Mouse (Mus musculus): ENCODE results near the gene Slc30a2. TPM values are rescaled to one million over a fixed set of nuclear protein-coding genes. Genes with fewer than 3 reads are reported as not detected.

The Slc30a2 gene
- polyA plus RNA-seq, 1 experiment = 2.0 TPM

DNA sequence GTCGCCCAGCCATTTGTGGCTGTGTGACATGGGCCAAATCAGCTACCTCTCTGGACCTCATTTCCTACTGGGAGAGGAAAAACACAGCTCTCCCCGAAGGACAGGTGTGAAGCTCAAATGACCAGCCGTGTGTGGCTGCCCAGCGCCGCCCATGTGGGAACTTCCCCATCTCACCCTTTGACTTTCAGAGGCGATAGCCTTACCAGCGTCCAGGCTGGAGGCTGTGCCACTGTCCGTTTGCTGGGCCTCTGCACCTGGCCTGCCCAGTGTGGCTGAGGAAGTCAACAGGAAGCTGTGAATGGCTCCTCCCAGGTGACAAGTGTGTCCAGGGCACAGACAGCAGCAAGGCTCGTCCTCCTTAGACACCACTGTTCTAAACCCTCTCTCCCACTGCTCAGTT lies 31.2 kb upstream of the Slc30a2 start:
- Histone ChIP-seq H3K27me3 (ENCODE audit: control insufficient read depth, insufficient read depth, low read length) (no peaks in the 10 kb centered on the region), H3K4me3 (ENCODE audit: control insufficient read depth, insufficient read depth, low read length) (no peak overlapping the region), H3K4me1 (replicated peaks; ENCODE audit: control insufficient read depth, insufficient read depth, low read length) (peaks cover 9% of the 10 kb centered on the region), H3K27ac (ENCODE audit: control insufficient read depth, insufficient read depth, low read length) (no peak overlapping the region), H3K36me3 (ENCODE audit: control insufficient read depth, insufficient read depth, low read length) (no peaks in the 10 kb centered on the region)
- TF ChIP-seq CTCF (IDR thresholded peaks at IDR 0.05; ENCODE audit: borderline replicate concordance, control insufficient read depth, extremely low read depth, insufficient read depth, low read length, poor library complexity) = no peak
- no peak for TF ChIP-seq POLR2A (IDR thresholded peaks at IDR 0.05; ENCODE audit: control insufficient read depth, extremely low read depth, insufficient read depth, low read length, poor library complexity)
- WGBS = 65% methylated on average over 9 of the region's 9 CpGs
- no peak for DNase-seq

DNA sequence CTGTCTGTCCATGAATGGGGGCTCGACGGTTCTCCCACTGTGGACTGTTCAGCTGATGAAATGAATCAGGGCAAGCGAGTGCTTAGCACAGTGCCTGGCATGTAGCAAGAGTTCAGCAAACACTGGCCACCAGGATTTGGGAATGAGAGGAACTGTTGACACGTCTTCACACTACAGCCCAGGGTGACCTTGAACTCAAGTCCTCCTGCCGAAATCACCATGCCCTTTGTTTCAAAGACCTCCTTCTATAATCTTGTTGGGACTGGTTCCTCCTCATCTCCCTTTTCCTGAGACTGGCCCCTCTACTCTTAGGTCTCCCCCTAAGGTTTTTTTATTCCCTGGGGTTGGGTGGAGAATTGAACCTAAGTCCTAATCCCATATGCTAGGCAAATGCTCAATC lies 30.6 kb upstream of the Slc30a2 start:
- Histone ChIP-seq H3K36me3 (ENCODE audit: control insufficient read depth, insufficient read depth, low read length) (no peaks in the 10 kb centered on the region), H3K27ac (ENCODE audit: control insufficient read depth, insufficient read depth, low read length) (no peak overlapping the region), H3K4me3 (ENCODE audit: control insufficient read depth, insufficient read depth, low read length) (no peak overlapping the region), H3K27me3 (ENCODE audit: control insufficient read depth, insufficient read depth, low read length) (no peaks in the 10 kb centered on the region), H3K4me1 (replicated peaks; ENCODE audit: control insufficient read depth, insufficient read depth, low read length) (peaks cover 4% of the 10 kb centered on the region)
- no peak for DNase-seq
- TF ChIP-seq POLR2A (IDR thresholded peaks at IDR 0.05; ENCODE audit: control insufficient read depth, extremely low read depth, insufficient read depth, low read length, poor library complexity) (no peak), CTCF (IDR thresholded peaks at IDR 0.05; ENCODE audit: borderline replicate concordance, control insufficient read depth, extremely low read depth, insufficient read depth, low read length, poor library complexity) (no peak)
- 96% methylated on average over 5 of the region's 5 CpGs for WGBS

DNA sequence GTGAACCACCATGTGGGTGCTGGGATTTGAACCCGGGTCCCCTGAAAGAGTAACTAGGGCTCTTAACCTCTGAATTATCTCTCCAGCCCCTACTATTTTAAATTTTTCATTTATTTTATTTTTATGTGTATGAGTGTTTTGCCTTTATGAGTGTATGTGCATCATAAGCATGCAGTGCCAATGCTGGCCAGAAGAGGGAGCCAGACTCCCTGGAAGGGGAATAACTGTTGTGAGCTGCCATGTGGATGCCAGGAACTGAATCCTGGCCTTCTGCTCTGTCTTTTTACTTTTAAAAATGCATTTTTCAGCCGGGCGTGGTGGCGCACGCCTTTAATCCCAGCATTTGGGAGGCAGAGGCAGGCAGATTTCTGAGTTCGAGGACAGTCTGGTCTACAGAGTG lies 30.1 kb upstream of the Slc30a2 start:
- Histone ChIP-seq H3K4me3 (ENCODE audit: control insufficient read depth, insufficient read depth, low read length) (no peak overlapping the region), H3K4me1 (replicated peaks; ENCODE audit: control insufficient read depth, insufficient read depth, low read length) (no peaks in the 10 kb centered on the region), H3K36me3 (ENCODE audit: control insufficient read depth, insufficient read depth, low read length) (no peaks in the 10 kb centered on the region), H3K27ac (ENCODE audit: control insufficient read depth, insufficient read depth, low read length) (no peak overlapping the region), H3K27me3 (ENCODE audit: control insufficient read depth, insufficient read depth, low read length) (no peaks in the 10 kb centered on the region)
- no peak for TF ChIP-seq POLR2A (IDR thresholded peaks at IDR 0.05; ENCODE audit: control insufficient read depth, extremely low read depth, insufficient read depth, low read length, poor library complexity)
- TF ChIP-seq CTCF (IDR thresholded peaks at IDR 0.05; ENCODE audit: borderline replicate concordance, control insufficient read depth, extremely low read depth, insufficient read depth, low read length, poor library complexity) = no peak
- DNase-seq = no peak
- 97% methylated on average over 6 of the region's 6 CpGs for WGBS

DNA sequence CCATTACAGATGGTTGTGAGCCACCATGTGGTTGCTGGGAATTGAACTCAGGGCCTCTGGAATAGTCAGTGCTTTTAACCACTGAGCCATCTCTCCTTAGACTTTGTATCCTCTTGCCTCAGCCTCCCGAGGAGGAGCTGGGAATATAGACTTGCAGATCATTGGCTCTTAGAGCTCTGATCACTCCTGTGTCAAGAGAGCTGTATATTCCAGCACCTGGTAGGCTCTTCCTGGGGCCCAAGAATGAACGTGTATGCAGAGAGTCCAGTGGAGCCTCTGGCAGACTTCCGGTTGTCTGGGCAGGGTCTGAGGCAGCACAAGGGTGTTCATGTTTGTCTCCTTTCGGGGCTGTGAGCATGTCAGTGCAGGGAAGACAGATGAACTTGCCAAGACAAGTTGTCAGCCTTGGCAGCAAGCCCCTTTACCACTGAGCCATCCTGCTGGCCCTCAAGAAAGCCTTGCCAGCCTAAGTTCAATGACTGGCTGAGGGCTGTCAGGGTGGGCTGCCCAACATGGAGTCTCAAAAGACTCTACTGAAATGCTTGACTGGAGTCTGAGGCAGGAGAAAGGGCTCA lies 28.8 kb upstream of the Slc30a2 start:
- no peak for DNase-seq
- TF ChIP-seq CTCF (IDR thresholded peaks at IDR 0.05; ENCODE audit: borderline replicate concordance, control insufficient read depth, extremely low read depth, insufficient read depth, low read length, poor library complexity) (no peak), POLR2A (IDR thresholded peaks at IDR 0.05; ENCODE audit: control insufficient read depth, extremely low read depth, insufficient read depth, low read length, poor library complexity) (no peak)
- Histone ChIP-seq H3K27me3 (ENCODE audit: control insufficient read depth, insufficient read depth, low read length) (no peaks in the 10 kb centered on the region), H3K4me3 (ENCODE audit: control insufficient read depth, insufficient read depth, low read length) (no peak overlapping the region), H3K27ac (ENCODE audit: control insufficient read depth, insufficient read depth, low read length) (no peak overlapping the region), H3K4me1 (replicated peaks; ENCODE audit: control insufficient read depth, insufficient read depth, low read length) (no peaks in the 10 kb centered on the region), H3K36me3 (ENCODE audit: control insufficient read depth, insufficient read depth, low read length) (no peaks in the 10 kb centered on the region)
- 92% methylated on average over 4 of the region's 4 CpGs for WGBS

DNA sequence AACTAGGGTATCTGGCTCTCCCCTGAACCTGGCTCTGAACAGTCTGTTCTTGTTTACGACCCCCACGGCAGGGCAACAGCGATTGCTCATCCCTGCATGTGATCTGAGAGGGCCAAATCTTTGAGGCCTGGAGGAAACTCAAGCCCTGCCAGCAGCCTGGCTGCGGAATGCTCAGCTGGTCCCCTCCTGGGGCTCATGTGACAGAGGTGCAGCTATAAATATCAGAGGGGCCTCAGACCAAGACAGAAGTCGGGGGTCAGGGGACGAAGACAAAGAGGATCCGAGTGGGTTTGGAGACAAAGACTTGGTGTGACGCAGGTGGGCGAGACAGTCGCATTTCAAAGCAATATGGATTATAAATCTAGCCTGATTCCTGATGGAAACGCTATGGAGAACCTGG lies 28.1 kb upstream of the Slc30a2 start, which contains the start of gene Trim63:
TSS of gene Trim63 (plus strand) at position 245 of the 400 bp plus-strand sequence.
- no peak within 1 kb of the TSS for H3K27ac ChIP-seq (ENCODE audit: control insufficient read depth, insufficient read depth, low read length)
- no peak for DNase-seq
- WGBS = 84% methylated on average over 11 of the region's 11 CpGs

DNA sequence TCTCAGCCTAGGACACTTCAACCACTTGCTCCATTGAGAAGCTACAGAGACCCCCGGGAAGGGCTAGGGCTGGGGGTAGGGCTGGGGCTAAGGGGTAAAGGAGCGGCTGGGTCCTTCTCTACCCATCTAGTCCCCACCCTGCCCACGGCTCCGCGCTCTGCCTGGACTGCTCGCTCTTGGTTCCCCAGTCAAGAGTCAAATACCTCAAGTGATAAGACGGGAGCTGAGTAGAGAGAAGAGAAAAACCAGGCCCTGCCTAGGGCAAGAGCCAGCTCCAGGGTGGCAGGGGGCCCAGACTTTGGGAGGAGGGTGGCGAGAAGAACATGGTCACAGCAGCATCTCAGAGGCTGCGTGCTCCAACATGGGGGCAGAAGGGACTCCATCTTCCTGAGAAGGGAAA lies 27.5 kb upstream of the Slc30a2 start:
- Histone ChIP-seq H3K27me3 (ENCODE audit: control insufficient read depth, insufficient read depth, low read length) (no peaks in the 10 kb centered on the region), H3K27ac (ENCODE audit: control insufficient read depth, insufficient read depth, low read length) (no peak overlapping the region), H3K36me3 (ENCODE audit: control insufficient read depth, insufficient read depth, low read length) (no peaks in the 10 kb centered on the region), H3K4me3 (ENCODE audit: control insufficient read depth, insufficient read depth, low read length) (no peak overlapping the region), H3K4me1 (replicated peaks; ENCODE audit: control insufficient read depth, insufficient read depth, low read length) (no peaks in the 10 kb centered on the region)
- TF ChIP-seq CTCF (IDR thresholded peaks at IDR 0.05; ENCODE audit: borderline replicate concordance, control insufficient read depth, extremely low read depth, insufficient read depth, low read length, poor library complexity) (no peak), POLR2A (IDR thresholded peaks at IDR 0.05; ENCODE audit: control insufficient read depth, extremely low read depth, insufficient read depth, low read length, poor library complexity) (no peak)
- DNase-seq = no peak
- 94% methylated on average over 9 of the region's 9 CpGs for WGBS

More for the DNA sequence above, 28.1 kb upstream of the Slc30a2 start, which contains the start of gene Trim63:
- no peaks in the 10 kb centered on the region for H3K4me1 ChIP-seq (replicated peaks; ENCODE audit: control insufficient read depth, insufficient read depth, low read length)
- no peak within 1 kb of the TSS for H3K4me3 ChIP-seq (ENCODE audit: control insufficient read depth, insufficient read depth, low read length)
- no peaks in the 10 kb centered on the region for H3K27me3 ChIP-seq (ENCODE audit: control insufficient read depth, insufficient read depth, low read length)
- no peaks in the 10 kb centered on the region for H3K36me3 ChIP-seq (ENCODE audit: control insufficient read depth, insufficient read depth, low read length)
- TF ChIP-seq POLR2A (IDR thresholded peaks at IDR 0.05; ENCODE audit: control insufficient read depth, extremely low read depth, insufficient read depth, low read length, poor library complexity) = no peak
- no peak for TF ChIP-seq CTCF (IDR thresholded peaks at IDR 0.05; ENCODE audit: borderline replicate concordance, control insufficient read depth, extremely low read depth, insufficient read depth, low read length, poor library complexity)

DNA sequence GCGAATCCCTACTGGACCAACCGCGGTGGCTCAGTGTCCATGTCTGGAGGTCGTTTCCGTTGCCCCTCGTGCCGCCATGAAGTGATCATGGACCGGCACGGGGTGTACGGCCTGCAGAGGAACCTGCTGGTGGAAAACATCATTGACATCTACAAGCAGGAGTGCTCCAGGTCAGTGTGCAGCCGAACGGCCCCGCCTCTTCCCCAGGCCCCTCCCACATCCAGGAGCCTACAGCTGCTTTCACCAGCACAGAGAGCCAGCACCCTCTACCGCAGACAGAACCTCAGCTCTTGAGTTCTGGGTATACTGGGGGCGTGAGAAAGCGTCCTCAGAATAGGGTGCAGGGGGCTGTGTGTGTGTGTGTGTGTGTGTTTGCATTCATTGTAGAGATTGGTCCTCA lies 26.6 kb upstream of the Slc30a2 start:
- WGBS = 50% methylated on average over 16 of the region's 16 CpGs
- TF ChIP-seq POLR2A (IDR thresholded peaks at IDR 0.05; ENCODE audit: control insufficient read depth, extremely low read depth, insufficient read depth, low read length, poor library complexity) (no peak), CTCF (IDR thresholded peaks at IDR 0.05; ENCODE audit: borderline replicate concordance, control insufficient read depth, extremely low read depth, insufficient read depth, low read length, poor library complexity) (no peak)
- peak; percentile 19 for DNase-seq
- no peaks in the 10 kb centered on the region for H3K36me3 ChIP-seq (ENCODE audit: control insufficient read depth, insufficient read depth, low read length)
- no peaks in the 10 kb centered on the region for H3K4me1 ChIP-seq (replicated peaks; ENCODE audit: control insufficient read depth, insufficient read depth, low read length)
- no peaks in the 10 kb centered on the region for H3K27me3 ChIP-seq (ENCODE audit: control insufficient read depth, insufficient read depth, low read length)
- H3K27ac ChIP-seq (ENCODE audit: control insufficient read depth, insufficient read depth, low read length) = no peak overlapping the region
- H3K4me3 ChIP-seq (ENCODE audit: control insufficient read depth, insufficient read depth, low read length) = no peak overlapping the region

Measured in thymus, adult 2 months (tissue).